Comparison of ENCODE assay signal across 1 mouse cellular context in the genomic region with DNA sequence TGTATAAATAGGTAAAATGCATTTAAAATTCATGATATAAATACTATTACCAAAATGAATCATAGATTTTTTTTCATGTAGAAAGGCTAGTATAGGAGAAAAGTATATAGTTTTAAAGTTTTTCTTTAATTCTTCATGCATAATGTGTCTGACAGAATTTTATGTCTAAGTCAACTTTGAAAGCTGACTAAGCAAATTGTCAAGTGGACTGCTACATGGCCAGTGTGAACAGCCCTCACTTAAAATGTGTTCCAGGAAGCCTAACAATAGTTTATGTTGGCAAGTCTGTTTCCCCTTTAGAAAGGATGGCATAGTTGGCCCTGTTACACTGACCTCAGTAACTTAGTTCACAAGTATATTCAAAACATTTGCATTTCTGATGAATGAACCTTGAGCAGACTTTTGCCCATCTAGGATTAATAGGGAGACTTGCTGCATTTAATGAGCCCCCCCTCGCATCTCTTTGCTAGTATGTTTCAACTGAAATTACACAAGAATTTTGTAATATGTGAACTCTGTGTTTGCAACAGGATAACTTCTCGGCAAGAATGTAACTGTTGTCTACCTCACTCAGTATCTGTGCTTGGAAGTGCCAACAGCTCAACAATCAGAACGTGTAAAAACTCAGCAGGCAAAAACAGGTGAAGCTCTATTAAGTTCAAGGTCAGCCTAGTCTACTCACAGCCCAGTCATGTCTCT.
TF ChIP-seq lines count a peak whose summit lies in the region.

No protein-coding gene starts in this region.

TF ChIP-seq in MEL, 35 proteins besides CTCF, POLR2A, EP300 and RAD21:
- TF ChIP-seq MAFK (IDR thresholded peaks at IDR 0.05; ENCODE audit: borderline replicate concordance, low read depth, low read length) (peak; percentile 59; the same call in 1 of the 2 replicates), MEF2A (IDR thresholded peaks at IDR 0.05; ENCODE audit: extremely low read depth, insufficient replicate concordance, low read depth, low read length, poor library complexity, severe bottlenecking) (no peak)
